Mouse (Mus musculus): ENCODE results near the gene Capza1. TPM values are rescaled to one million over a fixed set of nuclear protein-coding genes. Genes with fewer than 3 reads are reported as not detected.
A peak's percentile ranks its signal among the peaks of the same experiment; 100 is the strongest.
"Not testable (repeated sequence)": the region's sequence is repeated elsewhere in the genome, so short reads cannot be mapped to it uniquely, and the experiment has no call there.

Gene Capza1
- total RNA-seq (2021) = 10 to 100 TPM; 30.8 to 33.5 TPM
- long read RNA-seq, experiment 1, transcript Capza1-201 (10 exons, 3,193 nt) = major isoform, 17 of 23 reads
- long read RNA-seq, experiment 1, partial matches to known transcripts = 0 of 23 reads
- long read RNA-seq, experiment 1, other reads (novel, unspliced or antisense) = 6 of 23 reads
- long read RNA-seq, experiment 2, transcript Capza1-201 (10 exons, 3,193 nt) = major isoform, 16 of 19 reads
- long read RNA-seq, experiment 2, partial matches to known transcripts = 0 of 19 reads
- long read RNA-seq, experiment 2, other reads (novel, unspliced or antisense) = 3 of 19 reads

DNA sequence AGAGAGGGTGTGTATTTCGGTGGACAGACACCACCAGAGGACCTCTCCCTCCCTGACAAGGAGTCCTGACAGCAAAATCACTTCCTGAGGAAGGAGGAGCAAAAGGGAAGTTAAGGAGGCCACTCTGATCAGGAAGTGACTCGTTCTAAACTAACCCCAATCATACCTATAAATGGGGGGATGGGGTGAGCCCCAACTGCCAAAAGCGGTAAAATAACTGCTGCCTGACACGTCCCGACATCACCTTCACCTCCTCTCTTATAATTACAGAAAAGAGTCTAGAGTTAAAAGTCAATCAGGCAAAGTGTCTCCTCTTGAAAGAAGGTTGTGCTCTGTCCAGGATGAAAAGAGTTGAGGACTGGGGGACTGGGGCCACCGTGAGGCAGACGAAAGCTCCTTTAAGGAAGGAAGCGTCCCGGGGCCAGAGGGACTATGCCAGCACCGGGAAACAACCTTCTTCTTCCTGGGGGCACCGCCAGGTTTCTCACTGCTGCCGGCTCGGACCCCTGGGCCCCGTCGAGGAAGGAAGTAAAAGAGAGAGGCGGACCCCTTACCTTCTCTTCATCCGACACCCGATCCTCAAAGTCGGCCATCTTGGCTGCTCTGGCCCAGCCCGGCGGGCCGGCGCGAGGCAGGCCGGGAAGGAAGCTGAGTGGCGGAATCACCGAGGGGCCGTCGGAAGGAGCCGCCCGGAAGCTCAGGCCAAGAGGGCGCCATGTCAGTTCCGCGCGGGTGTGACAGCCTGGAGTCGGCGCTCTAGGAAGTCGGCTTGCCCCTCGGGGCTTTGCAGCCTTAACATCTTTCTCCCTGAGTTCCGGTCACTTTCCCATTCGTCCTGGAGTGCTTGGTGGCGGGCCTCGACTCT, at the start of gene Capza1, which contains the start of gene St7l:
TSS of gene Capza1 (minus strand) at position 720 of the 865 bp plus-strand sequence.
TSS of gene St7l (plus strand) at position 220 of the 865 bp plus-strand sequence.
- peak; percentile 93 for DNase-seq
- intact Hi-C loops (cut with DNase I; ENCODE audit: low total_unique reads) = loop anchor here (5.0 kb wide), 1 partner anchor 72 kb away; no protein-coding TSS in a partner anchor

DNA sequence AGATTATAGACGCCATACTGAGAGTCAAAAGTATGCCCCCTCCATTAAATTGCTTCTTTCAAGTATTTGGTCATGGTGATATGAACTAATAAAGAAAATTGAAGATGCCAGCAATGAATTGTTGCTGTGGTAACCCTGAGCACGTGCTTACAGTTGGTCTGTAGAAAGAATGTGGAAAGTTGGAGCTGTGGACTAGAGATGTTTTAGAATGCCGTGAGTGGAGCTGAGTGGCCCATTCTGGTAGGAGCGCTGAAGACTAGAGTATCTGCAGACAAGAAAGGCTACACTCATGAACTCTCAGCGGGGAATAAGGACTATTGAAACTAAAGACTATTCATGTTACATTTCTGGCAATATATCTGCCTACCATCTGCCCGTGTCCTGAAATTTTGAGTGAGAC, 44.9 kb upstream of the Capza1 start:
- no peak for DNase-seq
- intact Hi-C loops (cut with DNase I; ENCODE audit: low total_unique reads) = no loop called here

DNA sequence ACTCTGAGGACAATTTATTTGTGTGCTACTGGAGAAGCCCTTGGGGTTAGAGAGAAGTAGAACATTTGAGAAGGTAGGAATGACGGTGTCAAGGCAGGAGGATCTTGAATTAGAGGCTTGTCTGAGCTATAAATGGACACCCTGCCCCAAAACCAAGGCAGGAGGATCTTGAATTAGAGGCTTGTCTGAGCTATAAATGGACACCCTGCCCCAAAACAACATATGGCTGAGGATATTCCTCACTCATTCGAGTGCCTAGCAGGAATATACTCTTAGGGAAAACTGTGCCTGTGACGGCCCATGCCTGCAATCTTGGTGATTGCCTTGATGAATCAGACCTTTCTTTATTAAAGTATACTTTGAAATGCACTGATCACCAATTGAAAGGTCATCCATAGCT, 41.7 kb upstream of the Capza1 start:
- DNase-seq = no peak

DNA sequence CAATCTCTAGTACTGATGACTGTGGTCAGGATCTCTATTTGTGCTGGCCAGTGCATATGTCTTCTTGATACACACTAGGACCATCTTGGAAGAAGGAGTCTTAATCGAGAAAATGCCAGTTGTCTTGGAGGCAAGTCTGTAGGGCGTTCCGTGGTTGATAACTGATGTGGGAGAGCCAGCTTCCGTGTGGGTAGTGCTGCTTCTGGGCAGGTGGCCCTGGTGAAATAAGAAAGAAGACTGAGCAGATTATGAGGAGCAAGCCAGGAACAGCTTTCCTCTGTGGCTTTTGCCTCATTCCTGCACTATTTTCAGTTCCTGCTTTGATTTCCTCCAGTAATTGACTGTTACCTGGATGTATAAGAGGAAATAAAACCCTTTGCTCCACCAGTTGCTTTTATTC, 41.1 kb upstream of the Capza1 start:
- intact Hi-C loops (cut with DNase I; ENCODE audit: low total_unique reads) = no loop called here
- DNase-seq = no peak

More for the DNA sequence above, 41.7 kb upstream of the Capza1 start:
- intact Hi-C loops (cut with DNase I; ENCODE audit: low total_unique reads) = no loop called here

DNA sequence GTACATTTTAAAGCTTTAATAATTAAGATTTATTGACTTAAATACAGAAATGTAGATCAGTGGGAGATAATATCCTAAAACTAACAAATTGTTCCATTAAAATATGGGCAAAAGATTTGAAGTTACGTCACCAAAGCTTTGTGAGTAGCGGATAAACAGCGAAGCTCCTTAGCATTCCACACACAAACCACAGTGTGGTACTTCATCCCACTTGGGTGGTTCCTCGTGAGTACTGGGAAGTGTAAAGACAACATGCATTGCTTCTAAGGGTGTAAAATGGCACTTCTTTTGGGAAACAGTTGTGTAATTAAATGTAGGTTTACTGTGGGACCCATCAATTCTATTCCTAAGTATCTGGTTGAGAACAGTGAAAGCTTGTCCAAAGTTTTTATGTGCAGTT, 36.8 kb upstream of the Capza1 start:
- no peak for DNase-seq
- intact Hi-C loops (cut with DNase I; ENCODE audit: low total_unique reads) = no loop called here

DNA sequence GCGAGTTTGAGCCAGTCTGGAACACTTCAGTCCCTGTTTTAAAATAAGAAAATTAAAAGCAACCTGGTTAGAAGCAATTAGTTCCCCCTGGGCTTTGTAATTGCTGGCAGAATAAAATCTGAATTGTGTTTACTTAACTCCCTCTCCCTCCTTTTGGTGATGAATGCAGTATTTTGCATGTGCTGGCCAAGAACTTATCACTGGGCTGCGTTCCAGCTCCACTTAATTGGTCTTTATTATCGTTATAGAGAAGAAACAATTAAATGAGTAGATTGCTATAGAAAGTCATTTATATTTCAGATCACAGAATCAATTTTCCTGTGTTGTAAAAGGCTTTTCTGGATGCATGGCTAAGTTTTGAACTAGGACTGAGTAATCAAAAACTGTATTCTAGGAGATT, 31.8 kb upstream of the Capza1 start:
- intact Hi-C loops (cut with DNase I; ENCODE audit: low total_unique reads) = no loop called here
- no peak for DNase-seq

DNA sequence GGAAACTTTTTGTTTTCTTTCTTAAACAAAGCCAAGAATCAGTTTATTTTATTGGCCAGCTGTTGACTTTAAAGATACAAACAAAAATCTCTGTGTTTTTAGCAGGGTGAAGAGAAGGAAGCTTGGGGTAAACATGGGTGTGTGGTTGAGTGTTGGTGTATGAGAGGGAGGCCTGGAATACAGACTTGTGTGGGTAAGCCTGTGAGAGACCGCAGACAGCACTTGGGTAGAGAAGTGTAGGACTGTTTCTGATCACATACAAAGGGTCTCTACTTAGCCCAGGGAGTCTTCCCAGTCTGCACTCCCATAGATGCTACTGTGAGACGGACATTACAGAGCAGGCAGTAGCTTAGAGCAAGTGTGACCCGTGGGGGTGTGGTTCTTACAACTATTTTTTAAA, 24.3 kb upstream of the Capza1 start:
- no peak for DNase-seq
- intact Hi-C loops (cut with DNase I; ENCODE audit: low total_unique reads) = no loop called here

DNA sequence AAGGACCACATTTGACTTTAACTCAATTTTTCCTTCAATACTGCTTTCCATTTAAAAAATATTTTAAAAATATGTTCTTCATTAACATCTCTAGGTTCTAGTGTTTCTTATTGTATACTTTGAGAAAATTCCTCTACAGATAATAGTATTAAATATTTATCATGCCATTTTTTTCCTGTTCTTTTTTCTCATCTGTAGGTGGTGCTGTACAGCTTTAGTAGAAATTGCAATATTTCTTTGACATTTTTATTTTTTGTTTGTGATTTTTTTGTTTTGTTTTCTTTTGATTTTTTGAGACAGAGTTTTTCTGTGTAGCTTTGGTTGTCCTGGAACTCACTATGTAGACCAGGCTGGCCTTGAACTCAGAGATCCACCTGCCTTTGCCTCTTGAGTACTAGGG, 5.3 kb upstream of the Capza1 start:
- intact Hi-C loops (cut with DNase I; ENCODE audit: low total_unique reads) = loop anchor here (10.0 kb wide), 1 partner anchor 95 kb away; the partner anchor contains the start of gene Wnt2b
- no peak for DNase-seq

DNA sequence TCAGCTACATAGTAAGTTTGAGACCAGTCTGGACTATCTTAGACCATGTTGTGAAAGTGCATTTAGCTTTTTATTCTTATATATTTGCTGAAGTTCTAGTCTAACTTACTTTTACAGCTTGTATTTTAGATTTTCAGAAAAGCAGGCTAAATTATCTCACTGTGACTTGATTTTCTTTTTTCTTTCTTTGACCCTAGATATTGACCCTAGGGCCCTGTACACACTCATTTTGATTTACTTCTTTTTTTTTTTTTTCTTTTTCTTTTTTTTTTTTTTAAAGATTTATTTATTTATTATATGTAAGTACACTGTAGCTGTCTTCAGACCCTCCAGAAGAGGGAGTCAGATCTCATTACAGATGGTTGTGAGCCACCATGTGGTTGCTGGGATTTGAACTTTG, 2.4 kb upstream of the Capza1 start:
- DNase-seq; intact Hi-C loops (cut with DNase I; ENCODE audit: low total_unique reads): not testable (repeated sequence)

DNA sequence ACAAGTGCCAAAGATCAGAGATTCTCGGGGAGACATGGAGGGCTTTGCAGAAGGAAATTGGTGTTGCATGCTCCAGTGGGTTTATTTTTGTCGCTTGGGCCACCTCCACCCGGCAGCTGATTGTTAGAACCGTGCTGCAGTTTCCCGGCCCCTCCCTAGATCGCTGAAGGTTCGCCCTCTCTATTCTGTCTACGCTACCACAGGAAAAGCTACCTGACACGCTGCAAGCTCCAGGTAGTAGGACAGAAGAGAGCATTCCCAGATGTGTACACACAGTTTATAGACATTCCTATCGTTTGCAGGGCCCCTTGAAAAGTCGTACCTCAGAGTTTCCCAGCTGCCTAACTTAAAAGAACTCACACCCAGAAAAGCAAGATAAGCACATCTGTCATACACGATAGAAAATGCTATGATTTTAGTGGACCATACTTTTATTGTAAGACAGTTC, 1.1 kb upstream of the Capza1 start:
- no peak for DNase-seq
- intact Hi-C loops (cut with DNase I; ENCODE audit: low total_unique reads) = no loop called here

DNA sequence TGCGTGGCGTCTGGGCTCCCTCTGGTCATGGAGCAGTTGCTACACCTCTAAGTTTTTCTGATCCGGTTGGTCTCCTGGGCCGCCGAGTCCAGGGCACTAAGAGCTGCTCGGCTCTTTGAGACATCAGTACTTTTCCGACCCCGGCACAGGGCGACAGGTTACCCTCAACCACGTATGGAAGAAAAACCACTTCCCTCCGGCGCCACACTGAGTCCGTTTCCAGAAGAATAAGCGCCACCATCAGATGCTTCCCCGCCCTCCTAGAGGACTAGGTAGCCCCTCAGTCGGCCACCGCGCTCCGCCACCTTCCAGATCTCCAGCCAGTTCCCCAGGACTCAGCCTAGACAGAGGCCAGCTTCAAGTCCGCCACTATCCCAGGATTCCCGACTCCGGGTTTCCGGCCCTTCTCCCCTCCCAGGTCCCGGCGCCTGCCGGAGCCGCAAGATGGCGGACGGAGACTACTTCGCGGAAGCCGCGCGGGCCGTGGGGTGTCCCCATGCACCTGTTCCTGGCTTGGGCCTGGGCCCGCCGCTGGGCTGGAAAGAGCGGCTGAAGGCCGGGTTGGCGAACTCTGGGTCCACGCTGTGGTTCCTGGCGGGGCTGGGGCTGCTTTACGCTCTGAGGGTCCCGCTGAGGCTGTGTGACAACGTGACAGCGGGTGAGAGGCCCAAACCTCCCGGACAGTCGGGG, 491 bp upstream of the Capza1 start:
- intact Hi-C loops (cut with DNase I; ENCODE audit: low total_unique reads) = loop anchor here (5.0 kb wide), 1 partner anchor 72 kb away; no protein-coding TSS in a partner anchor
- DNase-seq = peak; percentile 92

DNA sequence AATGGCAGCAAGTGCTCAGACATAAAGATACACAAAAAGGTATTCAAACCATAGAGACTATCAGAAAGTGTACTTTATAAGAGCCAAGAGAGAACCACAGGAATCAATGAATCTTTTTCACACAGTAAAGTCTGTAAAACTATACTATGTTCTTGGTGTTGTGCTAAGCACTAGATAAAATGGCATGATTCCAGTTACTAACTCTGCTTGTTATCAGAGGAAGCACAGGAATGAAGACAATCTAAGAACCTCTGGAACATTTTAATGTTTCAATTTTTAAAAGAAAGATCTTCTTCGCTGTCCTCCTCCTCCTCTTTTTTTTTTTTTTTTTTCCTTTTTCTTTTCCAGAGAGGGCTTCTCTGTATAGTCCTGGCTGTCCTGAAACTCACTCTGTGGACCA, 5.7 kb downstream of the Capza1 start:
- intact Hi-C loops (cut with DNase I; ENCODE audit: low total_unique reads) = no loop called here
- no peak for DNase-seq

DNA sequence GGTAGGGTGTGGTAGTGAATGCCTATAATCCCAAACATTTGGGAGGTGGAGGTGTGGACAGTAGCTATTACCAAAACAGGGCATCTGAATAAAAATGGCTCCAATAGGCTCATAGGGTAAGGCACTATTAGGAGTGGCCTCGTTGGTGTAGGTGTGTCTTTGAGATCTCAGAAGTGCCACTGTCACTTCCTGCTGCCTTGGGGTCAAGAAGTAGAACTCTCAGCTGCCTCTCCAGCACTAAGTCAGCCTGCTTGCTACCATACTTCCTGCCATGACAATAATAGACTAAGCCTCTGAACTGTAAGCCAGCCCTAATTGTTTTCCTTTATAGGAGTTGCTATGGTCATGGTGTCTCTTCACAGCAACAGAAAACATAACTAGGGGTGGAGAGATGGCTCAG, 8.2 kb downstream of the Capza1 start:
- intact Hi-C loops (cut with DNase I; ENCODE audit: low total_unique reads) = no loop called here
- no peak for DNase-seq

DNA sequence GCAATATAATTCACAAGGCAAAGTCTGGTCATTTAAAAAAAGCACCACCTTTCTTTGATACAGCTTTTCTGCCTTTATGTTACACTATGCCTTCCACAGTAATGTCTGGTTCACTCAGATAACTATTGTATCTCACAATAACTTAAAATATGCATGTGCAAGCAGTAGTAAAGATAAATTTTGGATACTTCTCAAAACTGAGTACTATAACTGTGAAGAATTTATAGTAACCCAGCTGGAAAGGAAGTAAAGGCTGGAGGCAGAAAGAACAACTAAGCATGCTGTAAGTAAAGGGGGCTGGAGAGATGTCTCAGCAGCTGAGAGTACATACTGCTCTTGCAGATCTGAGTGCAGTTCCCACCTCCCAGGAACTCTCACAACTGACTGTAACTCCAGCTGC, 9.4 kb downstream of the Capza1 start:
- intact Hi-C loops (cut with DNase I; ENCODE audit: low total_unique reads) = no loop called here
- no peak for DNase-seq

DNA sequence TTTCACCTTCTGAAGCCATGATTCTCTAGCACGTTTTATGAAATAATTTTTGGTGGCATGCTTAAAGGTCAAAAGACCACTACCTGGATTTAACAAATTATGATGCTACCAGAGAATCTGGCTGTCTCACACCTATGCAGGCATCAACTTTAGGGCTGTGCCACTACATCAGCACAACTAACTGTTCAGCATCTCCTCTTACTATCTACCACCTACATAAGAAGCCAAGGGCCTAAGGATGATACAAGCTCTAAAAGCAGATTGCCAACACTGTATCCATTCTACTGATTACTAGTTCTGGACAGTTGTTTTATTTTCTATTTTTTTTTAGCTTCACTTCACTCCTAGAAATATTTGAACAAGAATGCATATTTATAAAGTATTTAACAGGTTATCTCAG, 9.8 kb downstream of the Capza1 start:
- no peak for DNase-seq
- intact Hi-C loops (cut with DNase I; ENCODE audit: low total_unique reads) = no loop called here

DNA sequence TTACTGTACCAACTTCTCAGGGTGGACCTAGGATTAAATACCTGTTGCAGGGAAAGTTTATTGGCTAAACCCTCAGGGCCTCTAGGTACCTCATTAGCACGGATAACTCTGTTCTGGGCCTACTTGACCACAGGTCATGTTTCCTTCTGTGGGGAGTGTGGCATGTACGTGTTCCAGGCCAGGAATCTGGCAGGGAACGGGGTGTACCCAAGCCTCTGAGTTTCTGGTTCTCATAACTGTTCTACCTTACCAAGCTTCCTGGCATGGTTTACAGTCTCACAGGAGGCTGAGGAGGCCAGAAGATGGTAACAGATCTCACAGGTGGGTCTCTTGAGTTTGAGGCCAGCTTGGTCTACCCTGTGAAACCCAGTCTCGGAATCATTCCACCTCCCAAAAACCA, 17.7 kb downstream of the Capza1 start:
- intact Hi-C loops (cut with DNase I; ENCODE audit: low total_unique reads) = no loop called here
- no peak for DNase-seq

DNA sequence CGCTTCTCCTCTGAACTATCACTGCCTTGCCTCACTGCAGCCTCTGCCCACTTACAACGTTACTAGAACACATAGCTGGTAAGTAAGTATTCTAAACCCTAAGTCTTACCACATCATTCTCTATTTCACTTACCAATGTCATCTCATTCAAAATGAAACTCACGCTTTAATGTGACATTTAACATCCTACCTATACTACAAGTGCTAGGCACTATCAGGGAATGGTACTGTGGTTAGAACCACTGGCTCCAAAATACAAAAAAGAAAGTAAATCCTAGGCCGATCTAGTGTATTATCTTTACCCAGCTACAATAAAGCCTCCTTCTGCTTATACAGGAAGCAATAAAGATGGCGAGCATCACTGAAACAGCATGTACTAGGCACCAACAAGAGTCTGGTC, 23.3 kb downstream of the Capza1 start:
- DNase-seq = no peak
- intact Hi-C loops (cut with DNase I; ENCODE audit: low total_unique reads) = no loop called here

DNA sequence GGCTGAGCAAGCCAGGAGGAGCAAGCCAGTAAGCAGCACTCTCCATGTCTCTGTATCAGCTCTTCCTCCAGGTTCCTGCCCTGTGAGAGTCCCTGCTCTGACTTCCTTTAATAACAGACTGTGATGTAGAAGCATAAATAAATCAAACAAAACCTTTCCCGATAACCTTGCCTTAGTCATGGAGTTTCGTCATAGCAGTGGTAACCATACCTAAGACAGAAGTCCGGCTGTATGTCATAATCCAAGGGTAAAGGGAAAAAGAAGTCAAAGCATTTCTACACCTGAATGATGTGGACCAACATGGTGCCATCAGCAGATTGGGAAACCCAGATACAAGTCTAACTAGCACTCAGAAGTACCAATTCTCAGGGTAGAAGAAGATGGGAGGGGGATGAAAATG, 28.5 kb downstream of the Capza1 start:
- DNase-seq = no peak
- intact Hi-C loops (cut with DNase I; ENCODE audit: low total_unique reads) = no loop called here

DNA sequence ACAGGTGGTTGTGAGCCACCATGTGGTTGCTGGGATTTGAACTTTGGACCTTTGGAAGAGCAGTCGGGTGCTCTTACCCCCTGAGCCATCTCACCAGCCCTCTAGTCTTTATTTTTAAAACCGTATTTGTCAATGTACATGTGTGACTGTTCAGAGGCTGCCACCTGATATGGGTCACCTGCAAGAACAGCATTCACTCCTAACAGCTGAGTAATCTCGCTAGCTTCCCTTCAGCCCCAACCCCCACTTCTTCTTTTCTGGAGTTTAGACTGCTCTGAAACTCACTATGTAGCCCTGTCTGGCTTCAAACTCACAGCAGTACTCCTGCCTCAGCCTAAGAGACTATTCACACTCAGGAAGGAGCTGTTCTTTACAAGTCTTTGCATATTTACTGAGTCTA, 41.9 kb downstream of the Capza1 start:
- DNase-seq = no peak
- intact Hi-C loops (cut with DNase I; ENCODE audit: low total_unique reads) = no loop called here

DNA sequence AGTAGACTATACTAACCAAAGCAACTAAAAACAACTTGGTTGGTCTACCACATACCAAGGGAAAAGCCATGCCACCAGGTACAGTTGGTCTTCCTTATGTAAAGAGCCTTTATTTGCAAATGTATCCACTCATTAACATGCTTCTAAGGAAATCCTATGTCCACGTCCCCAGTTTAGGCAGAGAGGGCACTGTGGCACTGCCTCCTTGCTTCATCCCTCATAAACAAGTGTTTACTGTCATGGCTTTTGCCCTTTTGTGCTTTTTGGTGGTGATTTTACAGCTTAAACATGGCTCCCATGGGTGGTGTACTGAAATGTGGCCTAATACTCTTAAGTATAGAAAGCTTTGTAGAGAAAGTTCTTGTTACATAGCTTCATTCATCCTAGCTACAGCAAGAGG, 43.9 kb downstream of the Capza1 start:
- DNase-seq = no peak
- intact Hi-C loops (cut with DNase I; ENCODE audit: low total_unique reads) = no loop called here

Measured in gastrocnemius, postnatal 14 days (tissue).